In genomic region chr15:101413916-101414635, GRCm38 (mm10) we compare ENCODE assay signal across 13 mouse cellular contexts. TPM values are rescaled to one million over a fixed set of nuclear protein-coding genes. Genes with fewer than 3 reads are reported as not detected.
DNase-seq lines count a peak whose midpoint lies in the region; ATAC-seq lines count a peak whose summit lies in the region.
"Had no signal": no experiment of that assay in that cellular context is flagged by ENCODE, and none has a peak within 500 bp of the region (broad histone marks: within the 10 kb centered on the region; RNA-seq: fewer than 3 reads in every experiment).

No protein-coding gene starts in this region.

- DNase-seq in gastrocnemius, postnatal 14 days = peak; percentile 42
- DNase-seq in gastrocnemius, postnatal 36 days = no peak
- no peak for DNase-seq in lung, postnatal 14 days
- peak; percentile 46 for DNase-seq in embryonic facial prominence, embryonic 10.5 days (ENCODE audit: low spot score)
- DNase-seq in kidney, postnatal 4 days = peak; percentile 60 to 73
- no peak for DNase-seq in natural killer cell, adult 2 months (ENCODE audit: low spot score in 2 of 2)
- no peak for DNase-seq in left cerebral cortex, postnatal 4 days
- DNase-seq: gastrocnemius, postnatal 10 days had no signal

- H3K36me3 ChIP-seq in lung, embryonic 15.5 days = no peaks in the 10 kb centered on the region
- no peaks in the 10 kb centered on the region for H3K36me3 ChIP-seq in embryonic facial prominence, embryonic 10.5 days (replicated peaks)
- H3K36me3 ChIP-seq: limb, embryonic 12.5 days had no signal

- peak overlapping the region; percentile 55 for H3K4me2 ChIP-seq in lung, embryonic 15.5 days
- H3K4me2 ChIP-seq: limb, embryonic 12.5 days had no signal

- intact Hi-C loops in gastrocnemius, postnatal 14 days (cut with DNase I; ENCODE audit: low total_unique reads) = no loop called here
- intact Hi-C loops in gastrocnemius, postnatal 36 days (cut with DNase I) = no loop called here
- intact Hi-C loops in left cerebral cortex, postnatal 4 days (cut with DNase I) = no loop called here

- H3K27ac ChIP-seq in lung, embryonic 15.5 days = peak overlapping the region; percentile 89
- no peak overlapping the region for H3K27ac ChIP-seq in embryonic facial prominence, embryonic 10.5 days (replicated peaks)
- H3K27ac ChIP-seq: limb, embryonic 12.5 days had no signal

- no peak for ATAC-seq in lung, embryonic 15.5 days (ENCODE audit: borderline replicate concordance, extremely low read depth, low FRiP score, low TSS enrichment)

- no peak overlapping the region for H3K9ac ChIP-seq in lung, embryonic 15.5 days
- H3K9ac ChIP-seq: limb, embryonic 12.5 days had no signal

- no peaks in the 10 kb centered on the region for H3K9me3 ChIP-seq in lung, embryonic 15.5 days
- no peaks in the 10 kb centered on the region for H3K9me3 ChIP-seq in embryonic facial prominence, embryonic 10.5 days
- H3K9me3 ChIP-seq: limb, embryonic 12.5 days had no signal

- 19% methylated on average over 7 of the region's 7 CpGs for WGBS in lung, embryonic 15.5 days
- 33% methylated on average over 7 of the region's 7 CpGs for WGBS in embryonic facial prominence, embryonic 10.5 days

- peak overlapping the region; percentile 44; the same call in 1 of the 2 replicates for H3K4me3 ChIP-seq in lung, embryonic 15.5 days
- no peak overlapping the region for H3K4me3 ChIP-seq in embryonic facial prominence, embryonic 10.5 days
- H3K4me3 ChIP-seq: limb, embryonic 12.5 days had no signal

- H3K4me1 ChIP-seq in lung, embryonic 15.5 days = peaks cover 15% of the 10 kb centered on the region; the same call in 1 of the 2 replicates
- H3K4me1 ChIP-seq in embryonic facial prominence, embryonic 10.5 days = peaks cover 50% of the 10 kb centered on the region

- H3K27me3 ChIP-seq in lung, embryonic 15.5 days = peaks cover 19% of the 10 kb centered on the region
- H3K27me3 ChIP-seq in embryonic facial prominence, embryonic 10.5 days (replicated peaks; ENCODE audit: low read depth, poor library complexity, severe bottlenecking) = peaks cover 36% of the 10 kb centered on the region

RNA-seq across cellular contexts. Expression of gene Krt7, which starts 3.2 kb away (rescaled TPM):
- not detected for total RNA-seq in gastrocnemius, postnatal 14 days (2021)
- total RNA-seq in gastrocnemius, postnatal 36 days (2021) = under 1 TPM in 1 of 2 experiments, not detected in 1; 0.15 TPM
- polyA plus RNA-seq in lung, embryonic 15.5 days (2015; fragmentation: Nextera tagmentation; extraction: Ambion mirVana) = 152 and 158 TPM in 2 replicates
- 16.2 and 17.4 TPM in 2 replicates for polyA plus RNA-seq in embryonic facial prominence, embryonic 10.5 days (2016; fragmentation: Nextera tagmentation; extraction: Ambion mirVana)
- under 1 TPM in 1 of 2 experiments, not detected in 1; 0.16 TPM for total RNA-seq in left cerebral cortex, postnatal 4 days (2021)

RNA-seq across cellular contexts. Expression of gene Krt87, which starts 24.5 kb away (rescaled TPM):
- total RNA-seq in gastrocnemius, postnatal 14 days (2021) = not detected
- not detected for total RNA-seq in gastrocnemius, postnatal 36 days (2021)
- polyA plus RNA-seq in lung, embryonic 15.5 days (2015; fragmentation: Nextera tagmentation; extraction: Ambion mirVana) = 0.38 and 0.39 TPM in 2 replicates
- polyA plus RNA-seq in embryonic facial prominence, embryonic 10.5 days (2016; fragmentation: Nextera tagmentation; extraction: Ambion mirVana) = 0.12 TPM in 1 of 2 replicates, not detected in the other
- under 1 TPM; 0.24 to 0.38 TPM for total RNA-seq in left cerebral cortex, postnatal 4 days (2021)
- total RNA-seq: heart, postnatal 25 days; megakaryocyte, adult 5-6 weeks had no signal

RNA-seq across cellular contexts. Expression of gene Krt88, which starts 33.5 kb away (rescaled TPM):
- not detected for total RNA-seq in gastrocnemius, postnatal 14 days (2021)
- total RNA-seq in gastrocnemius, postnatal 36 days (2021) = not detected
- polyA plus RNA-seq in lung, embryonic 15.5 days (2015; fragmentation: Nextera tagmentation; extraction: Ambion mirVana) = not detected in 2 replicates
- polyA plus RNA-seq in embryonic facial prominence, embryonic 10.5 days (2016; fragmentation: Nextera tagmentation; extraction: Ambion mirVana) = not detected in 2 replicates
- total RNA-seq in left cerebral cortex, postnatal 4 days (2021) = not detected
- total RNA-seq: gastrocnemius, postnatal 10 days; heart, postnatal 25 days; layer of hippocampus, adult 8-10 months; megakaryocyte, adult 5-6 weeks had no signal
- polyA plus RNA-seq: limb, embryonic 12.5 days had no signal

RNA-seq across cellular contexts. Expression of gene Krt80, which starts 44.1 kb away (rescaled TPM):
- 1 to 10 TPM in 1 of 2 experiments, under 1 TPM in 1; 0.69 to 1.4 TPM for total RNA-seq in gastrocnemius, postnatal 14 days (2021)
- 1 to 10 TPM; 1.9 to 2.5 TPM for total RNA-seq in gastrocnemius, postnatal 36 days (2021)
- 1.7 and 2.0 TPM in 2 replicates for polyA plus RNA-seq in lung, embryonic 15.5 days (2015; fragmentation: Nextera tagmentation; extraction: Ambion mirVana)
- 0.04 and 0.16 TPM in 2 replicates for polyA plus RNA-seq in embryonic facial prominence, embryonic 10.5 days (2016; fragmentation: Nextera tagmentation; extraction: Ambion mirVana)
- under 1 TPM; 0.46 to 0.60 TPM for total RNA-seq in left cerebral cortex, postnatal 4 days (2021)

RNA-seq across cellular contexts. Expression of gene Krt81, which starts 49.5 kb away (rescaled TPM):
- not detected for total RNA-seq in gastrocnemius, postnatal 14 days (2021)
- total RNA-seq in gastrocnemius, postnatal 36 days (2021) = not detected
- polyA plus RNA-seq in lung, embryonic 15.5 days (2015; fragmentation: Nextera tagmentation; extraction: Ambion mirVana) = not detected in 2 replicates
- polyA plus RNA-seq in embryonic facial prominence, embryonic 10.5 days (2016; fragmentation: Nextera tagmentation; extraction: Ambion mirVana) = not detected in 2 replicates
- not detected for total RNA-seq in left cerebral cortex, postnatal 4 days (2021)
- total RNA-seq: gastrocnemius, postnatal 10 days; heart, postnatal 25 days; layer of hippocampus, adult 8-10 months; megakaryocyte, adult 5-6 weeks had no signal
- polyA plus RNA-seq: limb, embryonic 12.5 days had no signal

Comparison
In these comparisons a context has a peak if more than half of its experiments do, and no peak if none do; other contexts are left out.
1. DNase-seq: peak in gastrocnemius, postnatal 14 days (single experiment), embryonic facial prominence, embryonic 10.5 days (single experiment) and kidney, postnatal 4 days (2 of 2); none in gastrocnemius, postnatal 36 days (0 of 2), lung, postnatal 14 days (single experiment), natural killer cell, adult 2 months (0 of 2) and left cerebral cortex, postnatal 4 days (single experiment).